Mouse (Mus musculus): ENCODE measurements around the gene St8sia4.

DNA sequence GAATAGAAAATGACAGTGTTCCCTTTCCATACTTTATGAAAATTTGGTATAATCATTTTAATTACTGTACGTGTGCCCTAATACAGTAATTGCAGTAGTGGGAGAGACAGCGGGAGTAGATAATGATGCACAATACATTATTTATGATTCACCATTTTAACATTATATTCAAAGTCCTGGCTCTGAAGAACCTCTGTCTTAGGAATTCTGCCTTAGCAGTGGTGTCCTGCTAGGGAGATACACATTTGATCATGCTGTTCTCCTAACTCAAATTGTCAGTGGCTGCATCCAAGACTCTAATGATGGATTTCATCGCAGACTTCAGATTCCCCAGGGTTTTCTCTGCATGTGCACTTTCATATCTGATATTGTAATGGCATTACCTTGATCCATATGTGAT lies 28.4 kb downstream of the St8sia4 start:
- TF ChIP-seq CTCF (IDR thresholded peaks at IDR 0.05; ENCODE audit: insufficient read depth, low read depth, low read length) = no peak
- no peak for TF ChIP-seq POLR2A (IDR thresholded peaks at IDR 0.05; ENCODE audit: insufficient read depth, low read depth, low read length)
